Mouse (Mus musculus): ENCODE data around the gene Ugt1a7c. TPM values are rescaled to one million over a fixed set of nuclear protein-coding genes. Genes with fewer than 3 reads are reported as not detected.

Gene Ugt1a7c
- polyA plus RNA-seq, 1 experiment from 2014 or later, result 1.9 TPM

DNA sequence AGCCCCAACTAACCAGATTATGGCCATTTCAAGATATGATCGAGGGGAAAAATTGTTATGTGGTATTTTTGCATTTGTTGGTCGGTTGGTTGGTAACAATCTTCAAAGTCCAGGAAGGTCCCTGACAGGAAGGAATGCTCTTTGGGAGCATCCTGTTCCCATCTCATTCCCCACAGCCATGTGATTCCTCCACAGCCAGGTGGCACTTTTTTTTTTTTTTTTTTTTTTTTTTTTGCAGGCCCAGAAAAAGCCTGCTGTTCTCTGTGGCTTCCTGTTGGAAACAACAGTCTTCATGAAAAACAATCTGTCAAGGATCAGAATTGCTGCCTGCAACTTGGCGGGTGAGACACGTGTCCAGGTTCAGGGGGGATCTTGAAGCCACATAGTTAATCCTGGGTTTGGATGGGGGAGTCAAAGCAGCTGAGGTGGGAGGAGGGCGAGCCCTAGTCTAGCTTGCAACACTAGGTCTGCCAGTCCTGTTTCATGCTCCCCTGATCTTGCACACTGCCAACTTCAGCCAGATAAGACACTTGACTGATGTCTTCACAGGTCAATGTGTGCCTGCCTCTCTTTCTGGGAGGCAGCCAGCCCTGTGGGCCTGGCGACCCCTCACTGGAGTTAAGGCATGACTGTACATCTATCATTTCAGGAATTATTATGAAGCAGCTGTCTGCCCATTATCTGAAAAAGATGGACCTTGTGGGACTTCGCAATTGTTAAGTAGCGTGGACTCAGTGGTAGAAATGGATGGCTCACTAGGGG lies 164.2 kb downstream of the Ugt1a7c start:
- H3K27ac ChIP-seq (ENCODE audit: low read depth, low read length), result no peak overlapping the region
- H3K4me2 ChIP-seq (ENCODE audit: low read length), result no peak overlapping the region
- H3K9ac ChIP-seq (ENCODE audit: low read depth, low read length), result no peak overlapping the region
- H3K9me3 ChIP-seq (ENCODE audit: control insufficient read depth, low read length), result peaks cover 24% of the 10 kb centered on the region
- 74% methylated on average over 8 of the region's 8 CpGs for WGBS
- ATAC-seq, result peak; percentile 25
- H3K4me1 ChIP-seq (ENCODE audit: control insufficient read depth, insufficient read depth, low read depth, low read length), result no peaks in the 10 kb centered on the region
- H3K4me3 ChIP-seq (ENCODE audit: low read length), result no peak overlapping the region
- no peaks in the 10 kb centered on the region for H3K27me3 ChIP-seq (replicated peaks; ENCODE audit: control insufficient read depth, insufficient read depth, low read length)
- H3K36me3 ChIP-seq (ENCODE audit: control insufficient read depth, insufficient read depth, low read length), result peaks cover 24% of the 10 kb centered on the region

DNA sequence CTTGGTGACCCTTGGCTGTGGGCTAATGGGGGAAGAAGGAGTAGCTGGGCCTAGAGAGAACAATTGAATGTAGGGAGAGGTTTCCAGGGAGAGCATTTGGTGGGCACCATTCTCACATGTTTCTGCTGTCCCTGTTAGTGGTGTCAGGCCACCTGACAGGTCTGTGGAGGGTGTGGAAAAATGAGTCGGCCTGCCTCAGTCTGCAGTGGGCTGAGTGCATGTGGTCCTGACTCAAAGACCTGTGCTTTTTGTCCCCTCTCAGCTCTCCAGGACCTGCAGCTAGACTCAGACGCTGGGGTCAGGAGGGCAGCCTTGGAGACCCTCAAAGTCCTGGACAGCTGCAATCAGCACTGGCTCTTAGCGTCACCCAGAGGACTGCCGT lies 164.8 kb downstream of the Ugt1a7c start:
- Histone ChIP-seq H3K27me3 (replicated peaks; ENCODE audit: control insufficient read depth, insufficient read depth, low read length) (no peaks in the 10 kb centered on the region), H3K36me3 (ENCODE audit: control insufficient read depth, insufficient read depth, low read length) (peaks cover 30% of the 10 kb centered on the region), H3K4me3 (ENCODE audit: low read length) (no peak overlapping the region), H3K4me2 (ENCODE audit: low read length) (no peak overlapping the region), H3K9me3 (ENCODE audit: control insufficient read depth, low read length) (peaks cover 22% of the 10 kb centered on the region), H3K9ac (ENCODE audit: low read depth, low read length) (no peak overlapping the region), H3K4me1 (ENCODE audit: control insufficient read depth, insufficient read depth, low read depth, low read length) (no peaks in the 10 kb centered on the region), H3K27ac (ENCODE audit: low read depth, low read length) (no peak overlapping the region)
- peak; percentile 3 for ATAC-seq
- WGBS, result 79% methylated on average over 4 of the region's 4 CpGs

GRCm38 (mm10) chr1:88260114-88260513 lies 165.3 kb downstream of the Ugt1a7c start:
- no peaks in the 10 kb centered on the region for H3K27me3 ChIP-seq (replicated peaks; ENCODE audit: control insufficient read depth, insufficient read depth, low read length)
- WGBS, result 82% methylated on average over 6 of the region's 6 CpGs
- H3K4me1 ChIP-seq (ENCODE audit: control insufficient read depth, insufficient read depth, low read depth, low read length), result no peaks in the 10 kb centered on the region
- H3K4me2 ChIP-seq (ENCODE audit: low read length), result no peak overlapping the region
- no peak overlapping the region for H3K4me3 ChIP-seq (ENCODE audit: low read length)
- H3K9me3 ChIP-seq (ENCODE audit: control insufficient read depth, low read length), result peaks cover 17% of the 10 kb centered on the region
- H3K9ac ChIP-seq (ENCODE audit: low read depth, low read length), result no peak overlapping the region
- peaks cover 34% of the 10 kb centered on the region for H3K36me3 ChIP-seq (ENCODE audit: control insufficient read depth, insufficient read depth, low read length)
- ATAC-seq, result peak; percentile 14; the same call in 1 of the 2 replicates
- H3K27ac ChIP-seq (ENCODE audit: low read depth, low read length), result no peak overlapping the region

- WGBS, result 84% methylated on average over 10 of the region's 10 CpGs
- Histone ChIP-seq H3K9ac (ENCODE audit: low read depth, low read length) (no peak overlapping the region), H3K27ac (ENCODE audit: low read depth, low read length) (no peak overlapping the region), H3K4me2 (ENCODE audit: low read length) (no peak overlapping the region), H3K4me3 (ENCODE audit: low read length) (no peak overlapping the region), H3K27me3 (replicated peaks; ENCODE audit: control insufficient read depth, insufficient read depth, low read length) (no peaks in the 10 kb centered on the region), H3K36me3 (ENCODE audit: control insufficient read depth, insufficient read depth, low read length) (peaks cover 41% of the 10 kb centered on the region), H3K9me3 (ENCODE audit: control insufficient read depth, low read length) (peaks cover 12% of the 10 kb centered on the region), H3K4me1 (ENCODE audit: control insufficient read depth, insufficient read depth, low read depth, low read length) (no peaks in the 10 kb centered on the region)
- no peak for ATAC-seq
Observed at GRCm38 (mm10) chr1:88260604-88261377, 165.9 kb downstream of the Ugt1a7c start.

DNA sequence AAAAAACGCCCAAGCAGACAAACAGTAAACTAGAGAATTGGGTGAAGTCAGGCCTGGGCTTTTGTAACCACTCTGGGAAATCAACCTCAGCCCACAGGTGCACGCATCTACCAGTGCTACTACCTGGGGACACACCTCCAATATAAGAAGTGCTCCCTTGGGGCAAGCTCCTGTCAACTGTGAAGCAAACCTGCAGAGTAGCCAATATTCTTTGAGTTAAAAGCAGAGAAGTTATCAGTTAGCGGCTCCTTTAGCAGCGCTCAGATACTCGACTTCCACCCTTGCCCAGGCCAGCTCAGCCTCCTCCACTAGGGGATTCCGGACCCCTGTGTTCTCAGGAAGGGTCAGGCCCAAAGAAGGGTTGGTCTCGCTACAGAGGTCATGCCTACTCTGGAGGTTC lies 166.8 kb downstream of the Ugt1a7c start:
- H3K27ac ChIP-seq (ENCODE audit: low read depth, low read length), result no peak overlapping the region
- no peak overlapping the region for H3K9ac ChIP-seq (ENCODE audit: low read depth, low read length)
- no peaks in the 10 kb centered on the region for H3K27me3 ChIP-seq (replicated peaks; ENCODE audit: control insufficient read depth, insufficient read depth, low read length)
- no peaks in the 10 kb centered on the region for H3K4me1 ChIP-seq (ENCODE audit: control insufficient read depth, insufficient read depth, low read depth, low read length)
- WGBS, result 86% methylated on average over 7 of the region's 7 CpGs
- peaks cover 50% of the 10 kb centered on the region for H3K36me3 ChIP-seq (ENCODE audit: control insufficient read depth, insufficient read depth, low read length)
- H3K9me3 ChIP-seq (ENCODE audit: control insufficient read depth, low read length), result peaks cover 3% of the 10 kb centered on the region; the same call in 1 of the 2 replicates
- H3K4me2 ChIP-seq (ENCODE audit: low read length), result no peak overlapping the region
- ATAC-seq, result no peak
- no peak overlapping the region for H3K4me3 ChIP-seq (ENCODE audit: low read length)

DNA sequence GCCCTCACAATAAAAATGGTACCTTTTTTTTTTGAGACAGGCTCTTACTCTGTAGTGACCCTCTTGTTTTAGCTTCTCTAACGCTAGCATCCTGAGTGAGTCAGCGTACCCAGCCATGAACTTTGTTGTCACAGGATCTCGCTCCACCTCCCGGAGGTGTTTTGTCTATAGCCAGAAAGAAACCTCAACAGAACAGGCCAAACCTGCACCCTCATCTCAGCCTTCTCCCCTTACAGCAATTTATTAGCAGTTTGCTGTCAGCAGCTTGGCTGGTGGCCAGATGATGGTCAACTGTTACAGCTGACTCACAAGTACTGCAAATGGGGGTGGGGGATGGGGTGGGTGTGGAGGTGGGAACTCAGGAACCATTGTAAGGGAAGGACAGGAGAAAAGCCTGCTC lies 167.4 kb downstream of the Ugt1a7c start:
- Histone ChIP-seq H3K27me3 (replicated peaks; ENCODE audit: control insufficient read depth, insufficient read depth, low read length) (no peaks in the 10 kb centered on the region), H3K4me2 (ENCODE audit: low read length) (no peak overlapping the region), H3K4me3 (ENCODE audit: low read length) (no peak overlapping the region), H3K36me3 (ENCODE audit: control insufficient read depth, insufficient read depth, low read length) (peaks cover 56% of the 10 kb centered on the region), H3K27ac (ENCODE audit: low read depth, low read length) (no peak overlapping the region), H3K9me3 (ENCODE audit: control insufficient read depth, low read length) (0 out of 2 replicates have a peak, but pooled peaks cover 2% of the 10 kb centered on the region), H3K4me1 (ENCODE audit: control insufficient read depth, insufficient read depth, low read depth, low read length) (no peaks in the 10 kb centered on the region), H3K9ac (ENCODE audit: low read depth, low read length) (no peak overlapping the region)
- whole genome bisulfite sequencing, result 83% methylated on average over 4 of the region's 4 CpGs
- ATAC-seq, result 0 out of 2 replicates have a peak, but pooled peaks have one; percentile 2

GRCm38 (mm10) chr1:88262961-88263360 lies 168.1 kb downstream of the Ugt1a7c start:
- no peak overlapping the region for H3K4me3 ChIP-seq (ENCODE audit: low read length)
- no peak overlapping the region for H3K9ac ChIP-seq (ENCODE audit: low read depth, low read length)
- 76% methylated on average over 6 of the region's 6 CpGs for WGBS
- no peak overlapping the region for H3K27ac ChIP-seq (ENCODE audit: low read depth, low read length)
- H3K27me3 ChIP-seq (replicated peaks; ENCODE audit: control insufficient read depth, insufficient read depth, low read length), result no peaks in the 10 kb centered on the region
- no peaks in the 10 kb centered on the region for H3K4me1 ChIP-seq (ENCODE audit: control insufficient read depth, insufficient read depth, low read depth, low read length)
- no peak overlapping the region for H3K4me2 ChIP-seq (ENCODE audit: low read length)
- peaks cover 63% of the 10 kb centered on the region for H3K36me3 ChIP-seq (ENCODE audit: control insufficient read depth, insufficient read depth, low read length)
- no peak for ATAC-seq
- H3K9me3 ChIP-seq (ENCODE audit: control insufficient read depth, low read length), result no peaks in the 10 kb centered on the region

DNA sequence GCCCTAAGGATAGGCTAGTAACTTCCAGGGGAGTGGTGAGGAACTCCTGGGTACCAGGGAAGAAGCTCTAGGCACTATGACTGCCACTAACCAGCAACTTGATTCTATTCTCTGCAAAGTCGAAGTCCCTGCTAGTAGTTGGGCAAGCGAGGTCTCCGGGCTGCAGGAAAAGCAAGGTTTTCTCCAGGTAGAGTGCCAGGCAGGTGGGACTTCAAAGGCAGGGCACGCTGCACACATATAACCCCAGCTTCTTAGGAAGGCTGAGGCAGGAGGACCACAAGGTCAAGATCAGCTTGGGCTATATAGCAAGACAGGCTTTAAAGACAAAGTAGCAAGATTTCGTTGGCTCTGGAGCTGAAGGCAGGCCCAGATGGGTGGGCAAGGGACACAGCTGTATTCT lies 168.9 kb downstream of the Ugt1a7c start:
- Histone ChIP-seq H3K27ac (ENCODE audit: low read depth, low read length) (no peak overlapping the region), H3K27me3 (replicated peaks; ENCODE audit: control insufficient read depth, insufficient read depth, low read length) (no peaks in the 10 kb centered on the region), H3K9ac (ENCODE audit: low read depth, low read length) (no peak overlapping the region), H3K4me1 (ENCODE audit: control insufficient read depth, insufficient read depth, low read depth, low read length) (no peaks in the 10 kb centered on the region), H3K36me3 (ENCODE audit: control insufficient read depth, insufficient read depth, low read length) (peaks cover 71% of the 10 kb centered on the region), H3K4me2 (ENCODE audit: low read length) (no peak overlapping the region), H3K9me3 (ENCODE audit: control insufficient read depth, low read length) (no peaks in the 10 kb centered on the region), H3K4me3 (ENCODE audit: low read length) (no peak overlapping the region)
- ATAC-seq, result no peak
- 93% methylated on average over 5 of the region's 5 CpGs for WGBS

GRCm38 (mm10) chr1:88264237-88264868 lies 169.5 kb downstream of the Ugt1a7c start:
- WGBS, result 92% methylated on average over 7 of the region's 7 CpGs
- ATAC-seq, result no peak

More at GRCm38 (mm10) chr1:88264237-88264868, 169.5 kb downstream of the Ugt1a7c start:
- Histone ChIP-seq H3K27me3 (replicated peaks; ENCODE audit: control insufficient read depth, insufficient read depth, low read length) (no peaks in the 10 kb centered on the region), H3K4me1 (ENCODE audit: control insufficient read depth, insufficient read depth, low read depth, low read length) (no peaks in the 10 kb centered on the region), H3K9me3 (ENCODE audit: control insufficient read depth, low read length) (no peaks in the 10 kb centered on the region), H3K36me3 (ENCODE audit: control insufficient read depth, insufficient read depth, low read length) (peaks cover 77% of the 10 kb centered on the region), H3K9ac (ENCODE audit: low read depth, low read length) (no peak overlapping the region), H3K4me3 (ENCODE audit: low read length) (no peak overlapping the region), H3K4me2 (ENCODE audit: low read length) (no peak overlapping the region), H3K27ac (ENCODE audit: low read depth, low read length) (no peak overlapping the region)
